Mouse (Mus musculus) liver, postnatal 0 days (tissue): ENCODE results near the gene Stra6.

ENCODE experiments used
- CTCF ChIP-seq: sonication (generic); IDR thresholded peaks from 2 replicates; pipeline ENCODE4 v1.5.1; 2016; ENCODE audit warnings: antibody characterized with exemption, low read depth
- EP300 ChIP-seq: IDR thresholded peaks from 2 replicates; pipeline ENCODE4 v1.6.1; 2016; ENCODE audit warnings: antibody characterized with exemption, low read depth, mild to moderate bottlenecking

DNA sequence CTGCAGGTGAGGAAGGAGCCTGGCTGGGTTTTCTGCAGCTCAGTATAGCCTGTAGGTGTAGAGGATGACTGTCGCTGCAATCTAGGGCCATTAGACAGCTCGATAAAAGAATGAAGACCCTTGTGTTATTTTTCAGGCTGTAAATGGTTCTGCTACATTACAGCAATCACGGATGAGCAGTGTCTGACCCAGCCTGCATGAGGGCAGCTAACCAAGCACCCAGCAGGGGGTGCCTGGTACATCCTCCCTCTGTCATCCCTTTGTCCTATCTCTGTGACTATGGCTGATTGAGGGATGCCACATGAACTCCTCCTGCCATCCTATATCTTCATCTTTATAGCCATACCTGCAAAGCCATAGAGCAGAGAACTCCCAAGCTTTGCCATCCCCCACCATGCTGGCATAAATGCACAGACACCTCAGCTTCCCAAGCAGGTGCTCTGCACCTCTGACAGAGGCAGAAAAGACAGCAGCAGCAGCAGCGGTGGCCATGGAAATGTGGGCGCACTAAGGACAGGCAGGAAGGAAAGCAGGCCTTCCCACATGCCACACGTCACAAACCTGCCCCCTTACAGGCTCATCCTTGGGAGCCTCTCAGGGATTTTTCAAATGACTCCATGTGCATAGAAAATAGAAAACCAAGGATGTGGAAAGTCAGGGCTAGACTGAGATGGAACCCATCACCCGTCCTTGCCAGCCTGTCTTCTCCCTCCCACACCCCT, 23.9 kb downstream of the Stra6 start:
- TF ChIP-seq CTCF: no peak
- no peak for TF ChIP-seq EP300
